Mouse (Mus musculus): ENCODE measurements around the gene Sobp.

The Sobp gene

DNA sequence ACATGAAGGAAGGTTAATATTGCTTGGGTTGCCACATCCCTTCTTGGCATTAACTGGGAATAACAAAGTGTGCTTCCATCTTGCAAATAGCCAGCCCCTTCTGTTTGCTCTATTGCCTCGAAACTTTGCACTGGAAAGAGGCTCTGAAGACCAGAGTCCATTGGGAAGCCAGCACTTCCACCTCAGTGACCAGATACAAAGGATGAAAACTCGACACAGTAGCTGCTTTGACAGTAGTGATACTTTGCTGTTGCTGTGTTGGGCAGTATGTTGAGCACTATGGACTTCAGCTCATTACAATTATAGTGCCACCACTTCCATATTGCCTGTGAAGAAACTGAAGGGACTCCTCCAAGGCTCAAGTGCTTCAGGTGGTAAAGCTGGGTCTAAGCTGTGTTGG, 86.9 kb downstream of the Sobp start:
- DNase-seq (ENCODE audit: low spot score in 2 of 2) = no peak

DNA sequence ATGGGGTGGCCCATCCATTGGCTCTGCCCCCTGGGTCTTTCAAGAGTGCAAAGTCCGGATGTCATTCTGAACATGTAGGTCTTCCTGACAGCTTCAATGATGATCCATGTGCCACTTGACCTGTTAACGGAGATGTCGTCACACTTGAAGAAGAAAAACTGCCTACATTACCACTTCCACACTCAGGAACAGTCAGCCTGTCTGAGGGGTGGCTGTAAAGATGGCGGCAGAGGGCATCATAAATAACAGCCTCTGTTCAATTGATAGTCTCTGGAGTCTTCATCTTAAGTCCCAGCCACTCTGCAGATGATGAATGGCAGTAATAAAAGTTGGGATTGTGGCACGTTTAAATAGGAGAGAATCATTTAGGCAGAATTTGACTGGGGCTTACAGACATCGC, 87.4 kb downstream of the Sobp start:
- no peak for DNase-seq (ENCODE audit: low spot score in 2 of 2)

GRCm38 (mm10) chr10:43084087-43084366, 90.3 kb downstream of the Sobp start:
- no peak for DNase-seq (ENCODE audit: low spot score in 2 of 2)

- DNase-seq (ENCODE audit: low spot score in 2 of 2) = no peak
Observed at GRCm38 (mm10) chr10:43083288-43084086, 90.8 kb downstream of the Sobp start.

DNA sequence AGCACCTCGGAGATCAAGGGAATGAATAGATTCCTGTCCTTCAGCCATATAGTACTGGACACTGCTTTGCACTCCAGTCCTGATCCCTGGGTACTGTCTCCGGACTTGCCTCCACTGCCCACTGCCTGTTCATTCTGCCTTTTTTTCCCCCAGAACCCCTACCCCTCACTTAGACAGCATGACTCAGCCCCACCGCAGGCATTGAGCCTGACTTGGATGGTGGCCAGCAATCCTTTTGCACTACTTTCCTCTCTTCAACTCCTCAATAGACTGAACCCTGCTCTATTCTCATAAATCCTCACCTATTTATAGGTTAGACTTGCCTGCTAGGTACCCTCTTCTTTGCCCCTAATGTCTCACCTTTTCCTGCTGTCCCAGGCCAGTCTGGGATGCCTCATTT, 93.0 kb downstream of the Sobp start:
- DNase-seq (ENCODE audit: low spot score in 2 of 2) = no peak

DNA sequence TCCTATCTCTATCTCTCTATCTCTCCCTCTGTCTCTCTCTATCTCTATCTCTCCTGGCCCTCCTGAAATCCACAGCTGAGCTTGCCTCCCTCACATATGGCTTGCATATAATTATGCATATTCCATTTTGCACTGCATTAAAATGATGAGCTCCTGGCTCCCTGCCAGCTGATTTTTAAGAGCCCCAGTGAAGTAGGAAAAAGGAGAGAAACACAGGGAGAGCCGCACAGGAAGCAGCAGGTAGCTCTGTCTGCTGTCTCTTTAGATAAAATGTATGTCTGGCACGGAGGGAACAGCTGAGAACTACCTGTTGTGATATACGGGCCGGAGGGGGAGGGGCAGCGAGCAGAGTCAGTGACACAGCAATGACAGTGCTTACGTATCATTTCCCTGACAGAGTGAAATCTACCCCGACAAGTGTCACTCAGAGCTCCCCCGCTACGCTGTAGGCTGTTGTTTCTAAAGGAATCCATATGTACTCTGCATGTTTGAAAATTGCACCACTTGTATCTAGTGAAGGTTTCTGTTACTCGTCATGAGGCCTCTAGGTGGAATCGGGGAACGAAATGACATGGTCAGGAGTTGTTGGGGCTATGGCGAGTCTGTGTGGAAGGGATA, 98.7 kb downstream of the Sobp start:
- peak; percentile 49 to 65 for DNase-seq (ENCODE audit: low spot score in 2 of 2)

- DNase-seq (ENCODE audit: low spot score in 2 of 2) = no peak
Observed at GRCm38 (mm10) chr10:43073281-43073680, 101.0 kb downstream of the Sobp start.

GRCm38 (mm10) chr10:43070893-43071292, 103.4 kb downstream of the Sobp start:
- DNase-seq (ENCODE audit: low spot score in 2 of 2) = peak in 1 of 2 experiments; percentile 35

GRCm38 (mm10) chr10:43065331-43065730, 109.0 kb downstream of the Sobp start:
- no peak for DNase-seq (ENCODE audit: low spot score in 2 of 2)

DNA sequence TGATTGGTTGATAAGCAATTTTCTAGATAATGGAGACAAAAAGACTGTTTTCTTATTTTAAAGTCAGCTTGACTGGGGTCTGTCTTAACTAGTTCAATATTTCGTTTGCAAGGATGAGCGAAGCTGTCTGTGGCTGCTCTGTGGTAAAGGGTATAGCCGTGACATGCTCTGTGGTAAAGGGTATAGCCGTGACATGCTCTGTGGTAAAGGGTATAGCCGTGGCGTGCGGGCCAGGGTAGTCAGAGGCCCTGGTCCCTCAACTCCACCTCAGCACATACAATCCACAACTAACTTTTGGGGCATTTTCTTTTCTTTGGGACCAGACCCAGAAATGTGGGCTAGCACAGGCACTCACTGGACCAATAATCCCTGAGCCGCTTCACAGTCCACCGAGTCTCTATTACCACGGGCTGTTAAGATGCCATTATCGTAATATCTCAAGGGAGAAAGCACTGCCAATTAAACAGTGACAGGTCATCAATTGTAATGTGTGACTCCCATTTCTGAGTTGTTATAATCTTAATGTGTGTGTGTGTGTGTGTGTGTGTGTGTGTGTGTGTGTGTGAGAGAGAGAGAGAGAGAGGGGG, 112.7 kb downstream of the Sobp start:
- no peak for DNase-seq (ENCODE audit: low spot score in 2 of 2)

GRCm38 (mm10) chr10:43055405-43055804, 118.9 kb downstream of the Sobp start:
- no peak for DNase-seq (ENCODE audit: low spot score in 2 of 2)

DNA sequence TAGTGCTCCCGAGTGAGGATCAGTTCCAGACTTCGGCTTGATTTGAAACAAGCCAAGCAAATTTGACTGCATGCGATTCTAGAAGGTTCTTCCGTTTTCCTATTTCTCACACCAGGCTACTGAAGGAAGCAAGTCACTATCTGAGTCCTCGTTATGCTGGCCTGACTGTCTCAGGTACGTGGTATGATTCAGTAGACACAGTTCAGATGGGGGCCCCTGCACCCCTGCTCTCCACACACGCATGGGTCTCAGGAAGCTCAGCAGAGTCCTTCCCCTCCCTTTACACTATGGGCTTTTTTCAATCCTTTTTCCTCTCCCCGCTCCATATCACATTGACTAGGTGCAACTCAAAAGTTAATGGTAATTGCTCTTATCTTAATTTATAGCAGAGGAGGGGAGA, 119.6 kb downstream of the Sobp start:
- DNase-seq (ENCODE audit: low spot score in 2 of 2) = no peak

- no peak for DNase-seq (ENCODE audit: low spot score in 2 of 2)
Observed at GRCm38 (mm10) chr10:43053861-43054560, 120.3 kb downstream of the Sobp start.

- DNase-seq (ENCODE audit: low spot score in 2 of 2) = no peak
Observed at GRCm38 (mm10) chr10:43052462-43052861, 121.9 kb downstream of the Sobp start.

GRCm38 (mm10) chr10:43047804-43048348, 126.5 kb downstream of the Sobp start:
- DNase-seq (ENCODE audit: low spot score in 2 of 2) = no peak

- no peak for DNase-seq (ENCODE audit: low spot score in 2 of 2)
Observed at GRCm38 (mm10) chr10:43043351-43044209, 130.8 kb downstream of the Sobp start.

DNA sequence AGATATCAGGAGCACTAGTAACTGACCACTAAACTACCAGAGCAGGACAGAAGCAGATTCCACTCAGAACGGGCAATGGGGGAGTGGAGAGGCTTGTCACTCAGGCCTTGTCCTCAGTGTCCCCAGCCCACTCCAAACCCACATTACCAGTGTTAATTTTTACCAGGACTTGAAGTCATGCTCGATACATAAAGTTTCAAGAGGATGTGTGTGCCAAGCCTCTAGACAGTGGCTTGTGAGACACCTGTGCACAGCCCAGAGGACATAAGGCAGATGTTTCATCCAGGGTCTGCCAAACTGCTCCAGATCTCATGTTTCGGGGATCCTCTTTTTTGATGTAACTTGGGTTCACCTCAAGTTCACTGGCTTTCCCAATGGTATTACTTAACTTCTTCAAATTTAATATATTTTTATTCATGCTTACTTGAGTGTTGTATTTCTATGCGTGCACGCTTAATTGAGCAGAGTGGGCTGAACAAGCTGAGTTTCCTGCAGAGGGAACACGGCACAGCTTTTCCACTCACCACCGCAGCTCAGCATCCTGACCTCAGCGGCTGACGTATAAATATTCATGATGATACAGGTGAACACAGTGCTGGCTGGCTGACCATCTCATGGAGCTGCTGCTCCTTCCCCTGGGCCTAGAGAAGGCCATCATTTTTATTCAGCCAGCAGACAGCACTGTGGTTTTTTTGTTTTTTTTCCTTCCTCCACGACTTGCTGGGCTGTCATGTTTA, 131.6 kb downstream of the Sobp start:
- DNase-seq (ENCODE audit: low spot score in 2 of 2) = no peak

DNA sequence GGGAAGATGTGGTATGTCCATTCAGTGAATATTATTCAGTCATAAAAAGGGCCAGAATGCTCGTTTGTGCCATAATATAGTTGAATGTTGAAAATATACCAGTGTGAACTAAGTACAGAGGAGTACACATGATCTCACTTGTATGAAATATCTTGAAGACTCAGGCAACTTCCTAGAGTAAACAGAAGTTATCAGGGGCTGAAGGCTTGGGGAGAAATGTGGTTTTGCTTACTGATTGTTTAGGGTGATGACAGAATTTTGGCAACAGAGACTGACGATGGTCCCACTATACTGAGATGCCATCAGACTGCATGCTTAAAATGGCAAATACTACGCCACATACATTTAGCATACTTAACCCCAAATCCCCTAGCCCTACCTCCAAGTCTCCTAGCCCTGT, 132.5 kb downstream of the Sobp start:
- DNase-seq (ENCODE audit: low spot score in 2 of 2) = no peak

GRCm38 (mm10) chr10:43037455-43037793, 136.9 kb downstream of the Sobp start:
- no peak for DNase-seq (ENCODE audit: low spot score in 2 of 2)

DNA sequence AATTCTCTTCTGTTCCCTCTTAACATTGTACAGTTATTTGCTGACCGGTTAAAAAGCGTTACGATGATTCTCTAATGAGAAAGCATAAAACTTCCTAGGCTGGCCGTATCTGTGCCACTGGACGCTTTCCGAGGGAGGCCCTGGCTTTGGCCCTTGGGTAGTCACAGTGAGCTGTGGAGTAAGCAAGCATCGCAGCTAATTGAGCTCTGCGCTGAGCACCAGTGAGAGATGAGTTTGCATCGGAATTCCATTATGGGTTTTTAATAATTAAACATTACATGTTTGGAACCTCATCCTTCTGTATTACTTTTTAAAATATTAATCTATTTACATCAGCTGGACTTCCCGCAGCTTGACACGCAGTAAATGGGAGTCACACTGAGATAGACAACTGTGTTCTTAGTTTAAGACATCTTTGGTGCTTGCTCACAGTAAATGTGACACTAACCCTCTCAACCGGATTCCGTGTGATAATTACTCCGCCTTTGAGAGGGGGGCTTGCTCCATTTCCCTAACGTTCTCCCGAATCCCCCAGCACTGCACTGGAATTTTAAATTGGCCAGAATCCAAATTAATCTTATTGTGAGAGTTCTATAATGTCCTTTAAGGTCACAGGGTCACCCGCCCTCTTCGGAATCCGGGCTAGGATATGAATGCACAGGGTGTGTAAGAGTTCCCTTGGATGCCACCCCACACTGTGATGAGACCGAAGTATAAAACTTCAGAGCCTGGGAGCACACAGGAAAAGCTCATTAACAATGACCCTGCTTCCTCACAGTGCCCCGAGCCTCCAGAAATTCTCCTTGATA, 137.5 kb downstream of the Sobp start:
- no peak for DNase-seq (ENCODE audit: low spot score in 2 of 2)

All from right cerebral cortex, postnatal 36 days (tissue).